Comparison of ENCODE assay signal across 19 mouse cellular contexts in the genomic region with DNA sequence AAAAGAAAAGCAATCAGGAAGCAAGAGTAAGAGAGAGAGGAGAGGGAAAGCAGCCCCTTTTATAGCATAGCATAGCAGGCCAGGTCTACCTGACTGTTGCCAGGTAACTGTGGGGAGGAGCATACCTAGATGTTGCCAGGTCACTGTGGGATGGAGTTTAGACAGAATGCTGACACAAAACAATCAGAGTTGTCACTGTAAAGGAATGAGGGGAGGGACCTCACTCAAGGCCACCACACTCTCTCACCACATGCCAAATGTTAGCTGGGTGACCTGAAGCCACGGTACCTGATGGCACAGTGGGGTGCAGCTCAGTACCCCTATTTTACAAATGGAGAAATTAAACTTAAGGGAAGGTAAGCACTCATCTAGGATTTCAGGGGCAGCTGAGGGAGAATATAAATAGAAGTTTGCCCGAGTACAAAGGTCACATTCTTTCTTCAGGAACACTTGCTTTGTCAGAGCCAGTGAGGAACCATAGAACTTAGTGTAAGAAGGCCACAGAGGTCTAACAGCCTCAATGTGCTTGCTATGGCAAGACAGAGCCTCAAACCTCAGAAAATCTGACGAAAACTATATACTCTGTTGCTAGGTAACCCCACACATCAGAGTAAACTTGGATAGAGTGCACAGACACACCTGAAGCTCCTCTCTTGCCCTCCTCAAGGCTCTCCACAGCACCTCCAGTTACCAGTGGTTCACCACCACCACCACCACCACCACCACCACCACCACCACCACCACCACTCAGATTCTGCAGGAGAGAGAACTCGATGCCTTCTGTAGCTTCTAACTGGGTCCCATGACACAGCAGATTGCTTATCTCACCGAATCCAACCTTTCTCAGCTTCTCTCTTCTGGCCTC. TPM values are rescaled to one million over a fixed set of nuclear protein-coding genes. Genes with fewer than 3 reads are reported as not detected.
DNase-seq lines count a peak whose midpoint lies in the region; ATAC-seq and TF ChIP-seq lines count a peak whose summit lies in the region.
"Had no signal": no experiment of that assay in that cellular context is flagged by ENCODE, and none has a peak within 500 bp of the region (broad histone marks: within the 10 kb centered on the region; RNA-seq: fewer than 3 reads in every experiment).

No protein-coding gene starts in this region.

- peaks cover 0 to 27% of the 10 kb centered on the region in 2 experiments; a peak in 3 of 4 replicates for H3K4me1 ChIP-seq in liver, embryonic 14.5 days (replicated peaks; ENCODE audit: control insufficient read depth in 2 of 2, insufficient read depth in 2 of 2, low read length in 1 of 2)
- H3K4me1 ChIP-seq: midbrain, embryonic 12.5 days had no signal

- 35% methylated on average over 5 of the region's 5 CpGs for WGBS in liver, embryonic 14.5 days (ENCODE audit: insufficient replicate concordance)

- H3K27me3 ChIP-seq in liver, embryonic 14.5 days (ENCODE audit: control insufficient read depth, insufficient read depth, low read length), result no peaks in the 10 kb centered on the region
- H3K27me3 ChIP-seq: embryonic facial prominence, embryonic 15.5 days; forebrain, embryonic 12.5 days; heart, embryonic 12.5 days; limb, embryonic 15.5 days; midbrain, embryonic 12.5 days; Patski; stomach, embryonic 15.5 days had no signal

- no peak for TF ChIP-seq CTCF in liver, embryonic 14.5 days (IDR thresholded peaks at IDR 0.05; ENCODE audit: low read depth)

- no peak overlapping the region for H3K27ac ChIP-seq in liver, embryonic 14.5 days
- H3K27ac ChIP-seq: embryonic facial prominence, embryonic 15.5 days; forebrain, embryonic 12.5 days; midbrain, embryonic 12.5 days had no signal

- peak; percentile 33 for DNase-seq in adrenal gland, adult 2 months
- DNase-seq in adrenal gland, postnatal 14 days, result no peak
- DNase-seq in 416B (ENCODE audit: low read depth) (peak; percentile 55), MN1 (ENCODE audit: low spot score) (no peak)
- peak; percentile 76 for DNase-seq in kidney, adult 9 months
- DNase-seq in liver, embryonic 14.5 days (ENCODE audit: low read depth in 3 of 3, low spot score in 3 of 3), result no peak
- DNase-seq in cerebellum, adult 11-12 months, result no peak
- DNase-seq: heart, postnatal 4 days; lung, postnatal 14 days; right cerebral cortex, postnatal 4 days; thymus, postnatal 25 days had no signal

- no peak for TF ChIP-seq EP300 in liver, embryonic 14.5 days (IDR thresholded peaks at IDR 0.05; ENCODE audit: low read depth)

- no peak overlapping the region for H3K4me3 ChIP-seq in liver, embryonic 14.5 days (ENCODE audit: insufficient read depth in 1 of 2, low read depth in 2 of 2, low read length in 2 of 2)
- H3K4me3 ChIP-seq: embryonic facial prominence, embryonic 15.5 days; forebrain, embryonic 12.5 days; heart, embryonic 12.5 days; limb, embryonic 15.5 days; midbrain, embryonic 12.5 days; stomach, embryonic 15.5 days had no signal

- peak; percentile 21; the same call in 1 of the 2 replicates for ATAC-seq in liver, embryonic 14.5 days (ENCODE audit: insufficient read depth)
- ATAC-seq in granulocyte monocyte progenitor cell, adult 5-6 weeks (replicated peaks; ENCODE audit: poor library complexity, severe bottlenecking), result no peak
- ATAC-seq: Patski had no signal

- H3K4me2 ChIP-seq in liver, embryonic 14.5 days (ENCODE audit: low read depth), result no peak overlapping the region
- H3K4me2 ChIP-seq: embryonic facial prominence, embryonic 15.5 days; forebrain, embryonic 12.5 days; heart, embryonic 12.5 days; limb, embryonic 15.5 days; midbrain, embryonic 12.5 days; stomach, embryonic 15.5 days had no signal

- H3K9ac ChIP-seq in liver, embryonic 14.5 days (replicated peaks), result no peak overlapping the region
- H3K9ac ChIP-seq: embryonic facial prominence, embryonic 15.5 days; forebrain, embryonic 12.5 days; heart, embryonic 12.5 days; limb, embryonic 15.5 days; midbrain, embryonic 12.5 days; stomach, embryonic 15.5 days had no signal

- no peaks in the 10 kb centered on the region for H3K9me3 ChIP-seq in liver, embryonic 14.5 days (ENCODE audit: control insufficient read depth, low read length)
- H3K9me3 ChIP-seq: embryonic facial prominence, embryonic 15.5 days; forebrain, embryonic 12.5 days; heart, embryonic 12.5 days; limb, embryonic 15.5 days; midbrain, embryonic 12.5 days; stomach, embryonic 15.5 days had no signal

- no peaks in the 10 kb centered on the region for H3K36me3 ChIP-seq in liver, embryonic 14.5 days (replicated peaks; ENCODE audit: control insufficient read depth, insufficient read depth, low read depth)
- H3K36me3 ChIP-seq: embryonic facial prominence, embryonic 15.5 days; forebrain, embryonic 12.5 days; heart, embryonic 12.5 days; limb, embryonic 15.5 days; midbrain, embryonic 12.5 days; stomach, embryonic 15.5 days had no signal

RNA-seq across cellular contexts. Expression of gene Mrvi1, which starts 8.3 kb away (rescaled TPM):
- 10 to 100 TPM; 12.3 to 19.7 TPM for total RNA-seq in adrenal gland, adult 2 months (2021)
- 6.1 and 8.7 TPM in 2 replicates for polyA plus RNA-seq in adrenal gland, adult 2 months (2012; rRNA removed)
- total RNA-seq in adrenal gland, postnatal 14 days (2021), result 11.6 and 13.0 TPM in 2 replicates
- 3.7 TPM in 2 replicates for polyA plus RNA-seq in liver, embryonic 14.5 days (2012; rRNA removed)
- polyA plus RNA-seq in liver, embryonic 14.5 days (2014; fragmentation: Nextera tagmentation; extraction: Ambion mirVana), result 4.7 and 5.5 TPM in 2 replicates
- total RNA-seq in granulocyte monocyte progenitor cell, adult 5-6 weeks (2014; fragmentation: Nextera tagmentation), result 0.41 TPM in 1 of 2 replicates, not detected in the other
- total RNA-seq in granulocyte monocyte progenitor cell, adult 5-6 weeks (2017), result 0.09 and 0.21 TPM in 2 replicates

RNA-seq across cellular contexts. Expression of gene Ctr9, which starts 38.2 kb away (rescaled TPM):
- total RNA-seq in adrenal gland, adult 2 months (2021), result 10 to 100 TPM; 33.7 to 52.0 TPM
- 3.2 and 3.4 TPM in 2 replicates for polyA plus RNA-seq in adrenal gland, adult 2 months (2012; rRNA removed)
- 42.5 and 45.9 TPM in 2 replicates for total RNA-seq in adrenal gland, postnatal 14 days (2021)
- 7.0 and 12.7 TPM in 2 replicates for polyA plus RNA-seq in liver, embryonic 14.5 days (2012; rRNA removed)
- polyA plus RNA-seq in liver, embryonic 14.5 days (2014; fragmentation: Nextera tagmentation; extraction: Ambion mirVana), result 20.2 and 22.4 TPM in 2 replicates
- 56.3 and 61.6 TPM in 2 replicates for total RNA-seq in granulocyte monocyte progenitor cell, adult 5-6 weeks (2014; fragmentation: Nextera tagmentation)
- 67.6 and 78.4 TPM in 2 replicates for total RNA-seq in granulocyte monocyte progenitor cell, adult 5-6 weeks (2017)

Comparison
In these comparisons a context has a peak if more than half of its experiments do, and no peak if none do; other contexts are left out.
1. DNase-seq: peak in adrenal gland, adult 2 months (single experiment), 416B (single experiment) and kidney, adult 9 months (single experiment); none in adrenal gland, postnatal 14 days (single experiment), liver, embryonic 14.5 days (0 of 3), cerebellum, adult 11-12 months (single experiment) and MN1 (single experiment).